Mouse (Mus musculus) G1E (cell line): ENCODE measurements around the gene Drap1. TPM values are rescaled to one million over a fixed set of nuclear protein-coding genes. Genes with fewer than 3 reads are reported as not detected.

Source experiments
- ATAC-seq: 2 replicates; pipeline ENCODE4 v1.8.0; 2016; ENCODE audit warnings: mild to moderate bottlenecking; ENCODE audit not compliant: insufficient number of reproducible peaks, poor library complexity, low FRiP score, severe bottlenecking; ENCODE audit errors: extremely low read depth
- DNase-seq: peaks from one replicate; pipeline ENCODE4 v3.0.0; 2012; ENCODE audit warnings: low spot score
- H3K27me3 ChIP-seq: 2 replicates; pipeline ENCODE4 v1.6.1; 2012; ENCODE audit warnings: mild to moderate bottlenecking, low read length, inconsistent platforms; ENCODE audit not compliant: insufficient read depth
- H3K36me3 ChIP-seq: replicated peaks from 2 replicates; pipeline ENCODE3; 2012; ENCODE audit warnings: mild to moderate bottlenecking, inconsistent platforms
- H3K4me1 ChIP-seq: 2 replicates; pipeline ENCODE4 v1.6.1; 2012; ENCODE audit warnings: low read depth, low read length, inconsistent platforms, mixed read lengths; ENCODE audit not compliant: insufficient read depth
- H3K4me3 ChIP-seq: 2 replicates; pipeline ENCODE4 v1.5.1; 2012; ENCODE audit warnings: low read depth, mild to moderate bottlenecking, inconsistent platforms, low read length, moderate library complexity, mixed read lengths
- H3K9me3 ChIP-seq: replicated peaks from 2 replicates; pipeline ENCODE4 v1.6.1; 2012; ENCODE audit warnings: inconsistent platforms
- CTCF ChIP-seq: IDR thresholded peaks from 2 replicates; pipeline ENCODE4 v1.5.1; 2012; ENCODE audit warnings: low read depth, low read length, inconsistent platforms, mixed read lengths
- GATA1 ChIP-seq: IDR thresholded peaks from 2 replicates; pipeline ENCODE4 v1.6.1; 2012; ENCODE audit warnings: borderline replicate concordance, low read length, inconsistent platforms, mixed read lengths
- GATA2 ChIP-seq: IDR thresholded peaks from 2 replicates; pipeline ENCODE4 v1.6.1; 2012; ENCODE audit warnings: low read depth, low read length, inconsistent platforms, borderline replicate concordance
- POLR2AphosphoS5 ChIP-seq: IDR thresholded peaks from 2 replicates; pipeline ENCODE4 v1.6.1; 2012; ENCODE audit warnings: low read depth, low read length, inconsistent platforms; ENCODE audit not compliant: insufficient replicate concordance
- TAL1 ChIP-seq: conservative IDR thresholded peaks from 2 replicates; pipeline ENCODE4 v1.6.1; 2012; ENCODE audit warnings: low read depth, low read length, inconsistent platforms, mixed read lengths
- polyA plus RNA-seq: library from polyadenylated mRNA; stranded (reverse); fragments of >175 nt; gene quantifications from 2 replicates; pipeline ENCODE4 v1.2.3, GENCODE M21; 2012
- total RNA-seq, 2 experiments: library from RNA; stranded (forward) in 1 of 2; stranded (reverse) in 1 of 2; fragments of 200-1000 nt in 1 of 2; fragments of >200 nt in 1 of 2; fragmentation: Nextera tagmentation in 1 of 2; gene quantifications; 2 replicates each; pipeline ENCODE4 v1.2.3; 2014 to 2017

Gene Drap1
- total and polyA plus RNA-seq, 3 experiments: 46.0 to 305 (median 81.5) TPM

DNA sequence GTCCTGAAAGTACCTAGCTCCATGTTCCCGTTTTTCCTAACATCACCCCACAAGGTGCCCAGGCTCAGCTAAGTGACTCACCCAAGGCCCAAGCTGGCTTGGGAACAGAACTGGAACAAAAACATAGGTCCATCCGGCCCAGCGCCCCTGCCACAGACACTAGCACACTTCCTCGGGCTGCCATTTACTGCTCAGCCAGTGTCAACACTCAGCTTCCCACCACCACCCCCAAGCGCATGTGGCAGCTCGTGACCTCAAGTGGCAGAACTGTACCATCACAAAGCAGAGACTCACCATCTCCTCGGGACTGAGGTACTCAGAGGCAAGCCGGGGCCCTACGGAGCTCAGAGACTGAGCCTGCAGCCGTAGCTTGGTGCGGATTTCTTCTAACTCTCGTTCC is 41.5 kb downstream of the Drap1 start:
- TF ChIP-seq CTCF: no peak
- H3K4me1 ChIP-seq: peaks cover 25% of the 10 kb centered on the region
- ATAC-seq (no peak), DNase-seq (no peak)
- no peak overlapping the region for H3K4me3 ChIP-seq
- H3K36me3 ChIP-seq: peaks cover 89% of the 10 kb centered on the region
- H3K27me3 ChIP-seq: no peaks in the 10 kb centered on the region
- no peaks in the 10 kb centered on the region for H3K9me3 ChIP-seq

DNA sequence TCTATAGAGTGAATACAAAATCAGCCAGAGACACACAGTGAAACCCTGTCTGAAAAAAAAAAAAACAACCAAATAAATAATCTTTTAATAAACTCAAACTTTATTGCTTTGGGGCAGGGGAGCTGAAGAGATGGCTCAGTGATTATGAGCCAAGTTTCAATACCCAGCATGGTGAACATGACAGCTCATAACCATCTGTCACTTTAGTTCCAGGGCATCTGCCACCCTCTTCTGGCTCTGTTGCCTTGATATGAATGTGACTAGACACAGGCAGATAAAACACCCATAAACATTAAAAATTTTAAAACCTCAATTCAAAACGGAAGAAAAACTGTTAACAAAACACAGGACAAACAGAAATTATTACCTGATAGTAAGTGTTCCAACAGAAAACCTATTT is 47.3 kb downstream of the Drap1 start:
- no peak for DNase-seq
- H3K9me3 ChIP-seq: no peaks in the 10 kb centered on the region
- peaks cover 94% of the 10 kb centered on the region for H3K36me3 ChIP-seq
- TF ChIP-seq TAL1 (no peak), GATA1 (no peak), CTCF (no peak), GATA2 (no peak), POLR2AphosphoS5 (no peak)
- no peak for ATAC-seq
- no peak overlapping the region for H3K4me3 ChIP-seq
- peaks cover 6% of the 10 kb centered on the region; the same call in 1 of the 2 replicates for H3K4me1 ChIP-seq
- H3K27me3 ChIP-seq: no peaks in the 10 kb centered on the region

DNA sequence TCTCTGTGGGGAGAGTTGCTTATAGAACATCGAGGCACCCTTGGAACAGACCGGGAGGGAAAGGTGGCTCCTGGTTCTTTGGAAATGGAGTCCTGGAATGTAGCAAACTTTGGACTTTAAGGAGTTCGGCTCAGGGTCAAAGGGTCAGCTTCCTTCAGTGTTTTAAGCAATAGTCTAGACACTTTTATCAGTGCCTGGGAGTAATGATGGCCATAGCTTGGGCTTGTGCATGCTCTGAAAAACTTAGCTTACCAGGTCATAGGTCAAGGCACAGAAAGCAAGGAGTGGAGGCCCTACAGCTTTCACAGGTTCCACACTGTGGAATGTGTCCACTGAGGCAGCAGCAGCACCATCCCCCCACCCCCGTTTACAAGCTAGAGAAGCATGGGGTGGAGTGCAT is 50.0 kb downstream of the Drap1 start:
- Histone ChIP-seq H3K4me3 (no peak overlapping the region), H3K4me1 (peaks cover 11% of the 10 kb centered on the region; the same call in 1 of the 2 replicates), H3K9me3 (no peaks in the 10 kb centered on the region), H3K27me3 (no peaks in the 10 kb centered on the region), H3K36me3 (peaks cover 91% of the 10 kb centered on the region)
- no peak for TF ChIP-seq POLR2AphosphoS5
- ATAC-seq: no peak
- DNase-seq: no peak

DNA sequence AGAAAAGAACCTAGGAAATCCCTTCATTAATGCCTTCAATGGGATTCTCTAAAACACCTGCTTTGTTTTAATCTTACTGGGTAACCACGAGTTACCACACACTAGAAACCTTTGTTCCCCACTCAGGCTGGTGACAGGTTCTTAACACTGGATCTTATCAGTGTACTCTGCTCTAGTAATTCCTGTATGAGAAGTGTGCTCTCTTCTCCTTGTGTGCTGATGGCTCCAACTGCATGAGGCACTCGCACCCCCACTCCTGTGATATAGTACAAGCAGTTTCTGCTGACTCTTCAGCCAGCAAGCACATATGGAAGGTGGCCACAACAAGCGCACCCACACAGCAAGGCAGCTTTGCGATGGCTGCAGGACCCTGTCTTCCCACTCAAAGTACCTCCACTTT is 50.6 kb downstream of the Drap1 start:
- TF ChIP-seq POLR2AphosphoS5: no peak
- TF ChIP-seq GATA1: no peak
- no peak for TF ChIP-seq TAL1
- no peak for TF ChIP-seq CTCF
- TF ChIP-seq GATA2: no peak
- Histone ChIP-seq H3K4me1 (peaks cover 12% of the 10 kb centered on the region; the same call in 1 of the 2 replicates), H3K36me3 (peaks cover 91% of the 10 kb centered on the region), H3K4me3 (no peak overlapping the region), H3K27me3 (no peaks in the 10 kb centered on the region), H3K9me3 (no peaks in the 10 kb centered on the region)
- no peak for ATAC-seq
- DNase-seq: no peak

Other genes with a start within 250 kb of the Drap1 start
Only the 20 nearest of the 25 such genes appear.
- 161 and 175 TPM in 2 replicates for gene Sf3b2, start 129.5 kb downstream of the Drap1 start, total RNA-seq (2014; fragmentation: Nextera tagmentation)
- gene Sf3b2, start 129.5 kb downstream of the Drap1 start, total RNA-seq (2017): 233 and 253 TPM in 2 replicates
- 273 and 421 TPM in 2 replicates for gene Sf3b2, start 129.5 kb downstream of the Drap1 start, polyA plus RNA-seq
- not detected in 2 replicates for gene Gal3st3, start 126.6 kb downstream of the Drap1 start, total RNA-seq (2014; fragmentation: Nextera tagmentation)
- 0.16 TPM in 1 of 2 replicates, not detected in the other for gene Gal3st3, start 126.6 kb downstream of the Drap1 start, total RNA-seq (2017)
- gene Gal3st3, start 126.6 kb downstream of the Drap1 start, polyA plus RNA-seq: not detected in 2 replicates
- gene Catsper1, start 89.2 kb downstream of the Drap1 start, total RNA-seq (2014; fragmentation: Nextera tagmentation): not detected in 2 replicates
- gene Catsper1, start 89.2 kb downstream of the Drap1 start, total RNA-seq (2017): not detected in 2 replicates
- gene Catsper1, start 89.2 kb downstream of the Drap1 start, polyA plus RNA-seq: not detected in 2 replicates
- not detected in 2 replicates for gene Cst6, start 75.4 kb downstream of the Drap1 start, total RNA-seq (2014; fragmentation: Nextera tagmentation)
- 0.05 and 0.06 TPM in 2 replicates for gene Cst6, start 75.4 kb downstream of the Drap1 start, total RNA-seq (2017)
- not detected in 2 replicates for gene Cst6, start 75.4 kb downstream of the Drap1 start, polyA plus RNA-seq
- gene Eif1ad, start 58.2 kb downstream of the Drap1 start, total RNA-seq (2014; fragmentation: Nextera tagmentation): 38.5 and 40.9 TPM in 2 replicates
- gene Eif1ad, start 58.2 kb downstream of the Drap1 start, total RNA-seq (2017): 55.0 and 58.4 TPM in 2 replicates
- 96.0 and 100 TPM in 2 replicates for gene Eif1ad, start 58.2 kb downstream of the Drap1 start, polyA plus RNA-seq
- gene Banf1, start 57.8 kb downstream of the Drap1 start, total RNA-seq (2014; fragmentation: Nextera tagmentation): 329 and 422 TPM in 2 replicates
- 35.1 and 42.1 TPM in 2 replicates for gene Banf1, start 57.8 kb downstream of the Drap1 start, total RNA-seq (2017)
- 210 and 227 TPM in 2 replicates for gene Banf1, start 57.8 kb downstream of the Drap1 start, polyA plus RNA-seq
- 39.6 and 40.5 TPM in 2 replicates for gene Sart1, start 36.3 kb downstream of the Drap1 start, total RNA-seq (2014; fragmentation: Nextera tagmentation)
- gene Sart1, start 36.3 kb downstream of the Drap1 start, total RNA-seq (2017): 68.7 and 75.5 TPM in 2 replicates
- 183 and 195 TPM in 2 replicates for gene Sart1, start 36.3 kb downstream of the Drap1 start, polyA plus RNA-seq
- gene Tsga10ip, start 22.5 kb downstream of the Drap1 start, total RNA-seq (2014; fragmentation: Nextera tagmentation): 1.3 TPM in 1 of 2 replicates, not detected in the other
- gene Tsga10ip, start 22.5 kb downstream of the Drap1 start, total RNA-seq (2017): 0.11 TPM in 1 of 2 replicates, not detected in the other
- gene Tsga10ip, start 22.5 kb downstream of the Drap1 start, polyA plus RNA-seq: 0.74 and 1.5 TPM in 2 replicates
- gene AI837181, start 165 bp upstream of the Drap1 start, total RNA-seq (2014; fragmentation: Nextera tagmentation): 29.8 and 30.5 TPM in 2 replicates
- gene AI837181, start 165 bp upstream of the Drap1 start, total RNA-seq (2017): 10.2 and 10.5 TPM in 2 replicates
- gene AI837181, start 165 bp upstream of the Drap1 start, polyA plus RNA-seq: 59.5 and 68.5 TPM in 2 replicates
- 0.90 and 3.0 TPM in 2 replicates for gene Fosl1, start 22.6 kb upstream of the Drap1 start, total RNA-seq (2014; fragmentation: Nextera tagmentation)
- 1.9 and 2.3 TPM in 2 replicates for gene Fosl1, start 22.6 kb upstream of the Drap1 start, total RNA-seq (2017)
- 3.4 and 3.6 TPM in 2 replicates for gene Fosl1, start 22.6 kb upstream of the Drap1 start, polyA plus RNA-seq
- 1.9 and 3.3 TPM in 2 replicates for gene Ccdc85b, start 32.9 kb upstream of the Drap1 start, total RNA-seq (2014; fragmentation: Nextera tagmentation)
- gene Ccdc85b, start 32.9 kb upstream of the Drap1 start, total RNA-seq (2017): 3.0 and 4.1 TPM in 2 replicates
- gene Ccdc85b, start 32.9 kb upstream of the Drap1 start, polyA plus RNA-seq: 13.1 and 16.9 TPM in 2 replicates
- 50.8 and 53.9 TPM in 2 replicates for gene Fibp, start 35.6 kb upstream of the Drap1 start, total RNA-seq (2014; fragmentation: Nextera tagmentation)
- 71.8 and 104 TPM in 2 replicates for gene Fibp, start 35.6 kb upstream of the Drap1 start, total RNA-seq (2017)
- 42.8 and 162 TPM in 2 replicates for gene Fibp, start 35.6 kb upstream of the Drap1 start, polyA plus RNA-seq
- gene Ctsw, start 43.5 kb upstream of the Drap1 start, total RNA-seq (2014; fragmentation: Nextera tagmentation): not detected in 2 replicates
- not detected in 2 replicates for gene Ctsw, start 43.5 kb upstream of the Drap1 start, total RNA-seq (2017)
- not detected in 2 replicates for gene Ctsw, start 43.5 kb upstream of the Drap1 start, polyA plus RNA-seq
- gene Efemp2, start 49.0 kb upstream of the Drap1 start, total RNA-seq (2014; fragmentation: Nextera tagmentation): 4.1 and 6.7 TPM in 2 replicates
- 4.6 and 6.6 TPM in 2 replicates for gene Efemp2, start 49.0 kb upstream of the Drap1 start, total RNA-seq (2017)
- gene Efemp2, start 49.0 kb upstream of the Drap1 start, polyA plus RNA-seq: 3.0 and 3.1 TPM in 2 replicates
- 16.8 and 38.0 TPM in 2 replicates for gene Mus81, start 63.4 kb upstream of the Drap1 start, total RNA-seq (2014; fragmentation: Nextera tagmentation)
- gene Mus81, start 63.4 kb upstream of the Drap1 start, total RNA-seq (2017): 16.0 and 22.9 TPM in 2 replicates
- 17.1 and 19.5 TPM in 2 replicates for gene Mus81, start 63.4 kb upstream of the Drap1 start, polyA plus RNA-seq
- 1,228 and 1,288 TPM in 2 replicates for gene Cfl1, start 65.5 kb upstream of the Drap1 start, total RNA-seq (2014; fragmentation: Nextera tagmentation)
- gene Cfl1, start 65.5 kb upstream of the Drap1 start, total RNA-seq (2017): 1,086 and 1,192 TPM in 2 replicates
- 853 and 1,308 TPM in 2 replicates for gene Cfl1, start 65.5 kb upstream of the Drap1 start, polyA plus RNA-seq
- 0.73 and 4.0 TPM in 2 replicates for gene 1700020D05Rik, start 78.8 kb upstream of the Drap1 start, total RNA-seq (2014; fragmentation: Nextera tagmentation)
- gene 1700020D05Rik, start 78.8 kb upstream of the Drap1 start, total RNA-seq (2017): 2.1 and 2.7 TPM in 2 replicates
- 0.12 and 0.36 TPM in 2 replicates for gene 1700020D05Rik, start 78.8 kb upstream of the Drap1 start, polyA plus RNA-seq
- gene Snx32, start 85.6 kb upstream of the Drap1 start, total RNA-seq (2014; fragmentation: Nextera tagmentation): 9.8 and 12.6 TPM in 2 replicates
- gene Snx32, start 85.6 kb upstream of the Drap1 start, total RNA-seq (2017): 12.0 and 13.3 TPM in 2 replicates
- gene Snx32, start 85.6 kb upstream of the Drap1 start, polyA plus RNA-seq: 1.6 and 2.0 TPM in 2 replicates
- not detected in 2 replicates for gene Ovol1, start 135.7 kb upstream of the Drap1 start, total RNA-seq (2014; fragmentation: Nextera tagmentation)
- gene Ovol1, start 135.7 kb upstream of the Drap1 start, total RNA-seq (2017): 0.05 and 0.06 TPM in 2 replicates
- not detected in 2 replicates for gene Ovol1, start 135.7 kb upstream of the Drap1 start, polyA plus RNA-seq
- gene Ap5b1, start 143.0 kb upstream of the Drap1 start, total RNA-seq (2014; fragmentation: Nextera tagmentation): 8.5 and 11.0 TPM in 2 replicates
- 5.5 and 6.5 TPM in 2 replicates for gene Ap5b1, start 143.0 kb upstream of the Drap1 start, total RNA-seq (2017)
- gene Ap5b1, start 143.0 kb upstream of the Drap1 start, polyA plus RNA-seq: 15.5 and 16.4 TPM in 2 replicates